Mouse (Mus musculus) heart, adult 2 months (tissue): ENCODE data around the gene Eprs.

Experiments used
- CTCF ChIP-seq: fragments of 200-600 bp; IDR thresholded peaks from 2 replicates; pipeline ENCODE4 v1.8.1; 2022; ENCODE audit warnings: antibody characterized with exemption, mild to moderate bottlenecking, moderate library complexity
- EP300 ChIP-seq: fragments of 200-500 bp; IDR thresholded peaks from 2 replicates; pipeline ENCODE4 v1.6.1; 2011; ENCODE audit warnings: low read depth, low read length, control low read depth; ENCODE audit not compliant: insufficient read depth
- POLR2A ChIP-seq: fragments of 200-500 bp; IDR thresholded peaks from 2 replicates; pipeline ENCODE4 v1.6.1; 2011; ENCODE audit warnings: mild to moderate bottlenecking, low read depth, low read length, control low read depth; ENCODE audit not compliant: insufficient read depth

DNA sequence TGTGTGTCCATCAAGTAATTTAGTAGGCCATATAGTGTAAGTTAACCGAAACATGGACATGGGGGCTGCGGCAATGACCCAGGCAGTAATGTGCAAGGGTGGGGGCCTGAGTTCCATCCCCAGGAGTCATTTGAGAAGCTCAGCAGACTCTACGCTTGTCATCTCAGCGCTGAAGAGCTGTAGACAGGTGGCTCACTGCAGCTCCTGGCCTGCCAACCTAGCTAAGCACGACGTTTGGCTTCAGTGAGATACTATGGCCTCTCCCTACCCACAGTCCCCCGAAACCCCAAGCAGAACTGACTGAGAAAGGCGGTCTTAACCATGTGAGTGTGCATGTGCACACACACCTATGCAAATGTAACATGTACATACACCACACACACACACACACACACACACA lies 88.2 kb downstream of the Eprs start:
- no peak for TF ChIP-seq CTCF
- TF ChIP-seq POLR2A: no peak
- no peak for TF ChIP-seq EP300
